Mouse (Mus musculus) lung, postnatal 0 days (tissue): ENCODE measurements around the gene Nos1. TPM values are rescaled to one million over a fixed set of nuclear protein-coding genes. Genes with fewer than 3 reads are reported as not detected.
A peak's percentile ranks its signal among the peaks of the same experiment; 100 is the strongest.

ENCODE experiments used
- ATAC-seq: fragments of 200-750 bp; cut with Nextera tagmentation; 2 replicates; pipeline ENCODE4 v1.8.0; 2017; ENCODE audit warnings: moderate library complexity
- DNase-seq: peaks from one replicate; pipeline ENCODE4 v3.0.0-alpha.2; 2016; ENCODE audit warnings: low spot score
- H3K27ac ChIP-seq: fragments of 300-500 bp; sonication (generic); 2 replicates; pipeline ENCODE4 v1.5.1; 2014; ENCODE audit warnings: antibody characterized with exemption, mild to moderate bottlenecking, low read length, mixed read lengths
- H3K27me3 ChIP-seq: fragments of 300-500 bp; sonication (generic); replicated peaks from 2 replicates; pipeline ENCODE4 v1.6.1; 2014; ENCODE audit warnings: low read length, mixed read lengths; ENCODE audit not compliant: insufficient read depth
- H3K36me3 ChIP-seq: fragments of 300-500 bp; sonication (generic); 2 replicates; pipeline ENCODE4 v1.6.1; 2014; ENCODE audit warnings: low read length, mixed read lengths; ENCODE audit not compliant: insufficient read depth
- H3K4me1 ChIP-seq: fragments of 300-500 bp; sonication (generic); 2 replicates; pipeline ENCODE4 v1.6.1; 2014; ENCODE audit warnings: antibody characterized with exemption, low read depth, low read length, mixed read lengths; ENCODE audit not compliant: insufficient read depth
- H3K4me2 ChIP-seq: fragments of 300-500 bp; sonication (generic); replicated peaks from 2 replicates; pipeline ENCODE4 v1.6.1; 2014; ENCODE audit warnings: low read depth, mild to moderate bottlenecking, low read length, moderate library complexity, mixed read lengths
- H3K4me3 ChIP-seq: fragments of 300-500 bp; sonication (generic); 2 replicates; pipeline ENCODE4 v1.5.1; 2014; ENCODE audit warnings: low read depth, low read length
- H3K9ac ChIP-seq: fragments of 300-500 bp; sonication (generic); replicated peaks from 2 replicates; pipeline ENCODE4 v1.6.1; 2014; ENCODE audit warnings: low read depth, mild to moderate bottlenecking
- H3K9me3 ChIP-seq: fragments of 300-500 bp; sonication (generic); 2 replicates; pipeline ENCODE4 v1.6.1; 2016; ENCODE audit warnings: low read length, mixed read lengths
- CTCF ChIP-seq: IDR thresholded peaks from 2 replicates; pipeline ENCODE4 v1.5.1; 2016; ENCODE audit warnings: antibody characterized with exemption, mild to moderate bottlenecking
- EP300 ChIP-seq: IDR thresholded peaks from 2 replicates; pipeline ENCODE4 v1.6.1; 2016; ENCODE audit warnings: antibody characterized with exemption, mild to moderate bottlenecking, control low read depth
- WGBS: fragments of 180-500 bp; shearing (Covaris S2); extraction: QIAGEN DNeasy Blood & Tissue Kit; methylation state at CpG from one replicate; pipeline ENCODE4 v1.1.7; 2014; 5-methylcytosine and 5-hydroxymethylcytosine counted together
- polyA plus RNA-seq: library from polyadenylated mRNA; unstranded; fragments of >200 nt; fragmentation: Nextera tagmentation; extraction: Ambion mirVana; gene quantifications from 2 replicates; pipeline ENCODE4 v1.2.1, GENCODE M21; 2015

The Nos1 gene
- polyA plus RNA-seq, 1 experiment from 2014 or later, result 0.05 TPM

GRCm38 (mm10) chr5:117916349-117916748, 135.5 kb downstream of the Nos1 start:
- H3K36me3 ChIP-seq, result no peaks in the 10 kb centered on the region
- H3K9ac ChIP-seq, result no peak overlapping the region
- DNase-seq (no peak), ATAC-seq (no peak)
- no peaks in the 10 kb centered on the region for H3K4me1 ChIP-seq
- H3K4me2 ChIP-seq, result no peak overlapping the region
- no peaks in the 10 kb centered on the region for H3K9me3 ChIP-seq
- no peaks in the 10 kb centered on the region for H3K27me3 ChIP-seq
- no peak overlapping the region for H3K4me3 ChIP-seq
- TF ChIP-seq EP300 (no peak), CTCF (no peak)
- no peak overlapping the region for H3K27ac ChIP-seq
- WGBS, result 69% methylated on average over 5 of the region's 5 CpGs

GRCm38 (mm10) chr5:117916906-117917305, 136.1 kb downstream of the Nos1 start:
- Histone ChIP-seq H3K27ac (no peak overlapping the region), H3K9ac (no peak overlapping the region), H3K9me3 (no peaks in the 10 kb centered on the region), H3K27me3 (no peaks in the 10 kb centered on the region), H3K4me3 (no peak overlapping the region), H3K4me2 (no peak overlapping the region), H3K36me3 (no peaks in the 10 kb centered on the region), H3K4me1 (no peaks in the 10 kb centered on the region)
- no peak for ATAC-seq
- no peak for TF ChIP-seq CTCF
- no peak for TF ChIP-seq EP300
- no peak for DNase-seq
- WGBS, result 58% methylated on average over 3 of the region's 3 CpGs

GRCm38 (mm10) chr5:117921786-117922528, 141.1 kb downstream of the Nos1 start:
- no peak for TF ChIP-seq CTCF
- TF ChIP-seq EP300, result no peak
- Histone ChIP-seq H3K27me3 (no peaks in the 10 kb centered on the region), H3K9ac (no peak overlapping the region), H3K27ac (no peak overlapping the region), H3K4me3 (no peak overlapping the region), H3K9me3 (no peaks in the 10 kb centered on the region), H3K36me3 (no peaks in the 10 kb centered on the region), H3K4me2 (no peak overlapping the region), H3K4me1 (no peaks in the 10 kb centered on the region)
- 73% methylated on average over 12 of the region's 12 CpGs for WGBS
- no peak for DNase-seq
- no peak for ATAC-seq

- TF ChIP-seq CTCF (peak; percentile 30; the same call in 1 of the 2 replicates), EP300 (no peak)
- Histone ChIP-seq H3K4me2 (no peak overlapping the region), H3K36me3 (no peaks in the 10 kb centered on the region), H3K9ac (no peak overlapping the region), H3K4me1 (no peaks in the 10 kb centered on the region), H3K27me3 (no peaks in the 10 kb centered on the region), H3K4me3 (no peak overlapping the region), H3K9me3 (no peaks in the 10 kb centered on the region), H3K27ac (no peak overlapping the region)
- ATAC-seq, result no peak
- 23% methylated on average over 6 of the region's 6 CpGs for WGBS
- DNase-seq, result no peak
Measured at GRCm38 (mm10) chr5:117923688-117924087, 142.9 kb downstream of the Nos1 start.

- no peak for TF ChIP-seq EP300
- no peak for TF ChIP-seq CTCF
- Histone ChIP-seq H3K27ac (no peak overlapping the region), H3K4me1 (no peaks in the 10 kb centered on the region), H3K36me3 (no peaks in the 10 kb centered on the region), H3K4me3 (no peak overlapping the region), H3K9me3 (no peaks in the 10 kb centered on the region), H3K27me3 (no peaks in the 10 kb centered on the region), H3K4me2 (no peak overlapping the region), H3K9ac (no peak overlapping the region)
- no peak for ATAC-seq
- DNase-seq, result no peak
- WGBS, result 94% methylated on average over 2 of the region's 2 CpGs
Measured at GRCm38 (mm10) chr5:117928553-117928952, 147.7 kb downstream of the Nos1 start.

GRCm38 (mm10) chr5:117932222-117932621, 151.4 kb downstream of the Nos1 start:
- no peaks in the 10 kb centered on the region for H3K27me3 ChIP-seq
- no peaks in the 10 kb centered on the region for H3K36me3 ChIP-seq
- H3K4me3 ChIP-seq, result no peak overlapping the region
- no peak overlapping the region for H3K27ac ChIP-seq
- no peak for DNase-seq
- no peak for ATAC-seq
- H3K9me3 ChIP-seq, result no peaks in the 10 kb centered on the region
- no peaks in the 10 kb centered on the region for H3K4me1 ChIP-seq
- H3K4me2 ChIP-seq, result no peak overlapping the region
- TF ChIP-seq EP300, result no peak
- no peak for TF ChIP-seq CTCF
- no peak overlapping the region for H3K9ac ChIP-seq
- 74% methylated on average over 2 of the region's 2 CpGs for WGBS
